Mouse (Mus musculus): ENCODE measurements around the gene Slc25a25.

DNA sequence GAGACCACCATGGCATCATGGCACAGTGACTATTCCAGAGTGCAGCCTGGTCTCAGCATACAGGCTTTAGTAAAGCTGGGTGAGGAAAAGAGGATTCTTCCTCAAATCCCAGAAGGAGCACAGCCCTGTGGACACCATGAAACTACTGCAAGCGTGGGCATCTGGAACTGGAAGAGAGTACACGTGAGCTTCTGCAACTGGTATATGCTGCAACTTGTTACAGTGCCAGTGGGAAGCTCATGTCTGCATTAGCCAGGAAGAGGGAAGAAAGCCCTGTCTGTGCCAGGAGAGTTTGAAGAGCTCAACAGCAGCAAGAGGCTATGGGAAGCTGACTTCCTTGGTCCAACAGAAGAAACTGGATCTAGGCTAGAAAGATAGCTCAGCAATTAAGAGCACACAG, 68.6 kb downstream of the Slc25a25 start:
- no peak for TF ChIP-seq ELF1 (IDR thresholded peaks at IDR 0.05; ENCODE audit: low read depth, low read length)
- no peak for TF ChIP-seq RCOR1 (conservative IDR thresholded peaks at IDR 0.05; ENCODE audit: low read depth, low read length)
- no peak for TF ChIP-seq JUND (conservative IDR thresholded peaks at IDR 0.05; ENCODE audit: low read depth, low read length)
- no peak for TF ChIP-seq CTCF (conservative IDR thresholded peaks at IDR 0.05 in 1 of 2, IDR thresholded peaks at IDR 0.05 in 1 of 2; ENCODE audit: low read depth in 2 of 2, low read length in 2 of 2)
